Mouse (Mus musculus): ENCODE measurements around the gene Stk32c. TPM values are rescaled to one million over a fixed set of nuclear protein-coding genes. Genes with fewer than 3 reads are reported as not detected.

The Stk32c gene
- total and polyA plus RNA-seq, 3 experiments, result 0.21 TPM; not detected in 2

DNA sequence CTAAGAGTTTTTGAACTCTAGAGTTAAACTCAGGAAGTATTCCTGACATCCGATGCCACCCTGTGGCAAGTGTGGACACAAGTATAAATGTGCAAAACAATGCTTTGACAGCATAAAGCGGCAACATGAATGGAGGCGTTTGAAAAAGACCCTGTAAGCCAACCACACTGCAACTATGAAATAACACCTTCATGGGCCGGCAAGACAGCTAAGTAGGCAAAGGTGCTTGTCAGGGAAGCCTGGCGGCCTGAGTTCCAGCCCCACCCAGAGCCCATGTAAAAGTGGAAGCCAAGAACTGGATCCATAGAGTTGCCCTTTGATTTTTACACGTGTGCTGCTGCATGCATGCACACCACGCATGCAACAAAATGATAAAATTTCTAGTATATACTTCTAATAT is 3.9 kb upstream of the Stk32c start:
- Histone ChIP-seq H3K4me3 (ENCODE audit: control insufficient read depth in 1 of 2, insufficient read depth in 1 of 2, low read depth in 2 of 2, low read length in 2 of 2) (no peak overlapping the region), H3K27me3 (ENCODE audit: control insufficient read depth in 1 of 2, insufficient read depth in 2 of 2, low read length in 2 of 2) (no peaks in the 10 kb centered on the region; a peak in 1 of 4 replicates), H3K27ac (ENCODE audit: control insufficient read depth, low read depth, low read length) (no peak overlapping the region), H3K79me2 (ENCODE audit: control insufficient read depth, insufficient read depth, low read length, poor library complexity) (no peaks in the 10 kb centered on the region; the same call in 1 of the 2 replicates), H3K36me3 (ENCODE audit: control insufficient read depth in 1 of 2, insufficient read depth in 2 of 2, low read length in 2 of 2) (peaks cover 0 to 4% of the 10 kb centered on the region in 2 experiments; a peak in 1 of 4 replicates), H3K9me3 (replicated peaks; ENCODE audit: insufficient read depth, low read length) (no peaks in the 10 kb centered on the region), H3K9ac (ENCODE audit: control insufficient read depth, low read depth, low read length, poor library complexity, severe bottlenecking) (no peak overlapping the region), H3K4me1 (ENCODE audit: control insufficient read depth in 1 of 2, insufficient read depth in 2 of 2, low read length in 2 of 2) (peaks cover 0 to 5% of the 10 kb centered on the region in 2 experiments; a peak in 3 of 4 replicates)
- DNase-seq (ENCODE audit: low read depth, low spot score), result no peak
- TF ChIP-seq ZNF384 (IDR thresholded peaks at IDR 0.05; ENCODE audit: low read depth, low read length) (no peak), MYC (IDR thresholded peaks at IDR 0.05; ENCODE audit: low read depth, low read length) (no peak), MAZ (IDR thresholded peaks at IDR 0.05; ENCODE audit: low read depth, low read length) (no peak)

DNA sequence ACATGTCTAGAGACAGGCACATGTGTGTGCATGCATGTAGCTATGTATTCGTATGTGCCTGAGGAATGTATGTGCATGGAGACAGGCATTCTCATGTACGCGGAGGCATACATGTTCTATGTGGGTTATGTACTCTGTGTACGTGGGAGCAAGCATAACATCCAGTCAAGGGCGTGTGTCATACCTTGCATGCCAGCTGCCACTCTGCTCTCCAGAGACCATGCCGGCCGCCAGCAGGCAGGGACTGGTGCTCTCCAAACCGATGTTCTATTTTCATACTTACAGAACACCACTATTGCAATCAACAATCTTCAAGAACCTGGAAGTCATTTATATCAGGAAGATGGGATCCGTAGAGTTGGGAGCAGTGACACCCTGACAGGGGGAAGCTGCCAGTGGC is 3.4 kb upstream of the Stk32c start:
- no peak overlapping the region for H3K9ac ChIP-seq (ENCODE audit: control insufficient read depth, low read depth, low read length, poor library complexity, severe bottlenecking)
- H3K36me3 ChIP-seq (ENCODE audit: control insufficient read depth in 1 of 2, insufficient read depth in 2 of 2, low read length in 2 of 2), result peaks cover 0 to 4% of the 10 kb centered on the region in 2 experiments; a peak in 1 of 4 replicates
- peaks cover 0 to 5% of the 10 kb centered on the region in 2 experiments; a peak in 3 of 4 replicates for H3K4me1 ChIP-seq (ENCODE audit: control insufficient read depth in 1 of 2, insufficient read depth in 2 of 2, low read length in 2 of 2)
- no peaks in the 10 kb centered on the region; the same call in 1 of the 2 replicates for H3K79me2 ChIP-seq (ENCODE audit: control insufficient read depth, insufficient read depth, low read length, poor library complexity)
- H3K9me3 ChIP-seq (replicated peaks; ENCODE audit: insufficient read depth, low read length), result no peaks in the 10 kb centered on the region
- H3K27me3 ChIP-seq (ENCODE audit: control insufficient read depth in 1 of 2, insufficient read depth in 2 of 2, low read length in 2 of 2), result no peaks in the 10 kb centered on the region; a peak in 1 of 4 replicates
- H3K27ac ChIP-seq (ENCODE audit: control insufficient read depth, low read depth, low read length), result no peak overlapping the region
- TF ChIP-seq SIN3A (IDR thresholded peaks at IDR 0.05; ENCODE audit: low read length) (no peak), MXI1 (IDR thresholded peaks at IDR 0.05; ENCODE audit: low read depth, low read length) (no peak), UBTF (IDR thresholded peaks at IDR 0.05; ENCODE audit: borderline replicate concordance, insufficient read depth, low read depth, low read length) (no peak), ZKSCAN1 (IDR thresholded peaks at IDR 0.05; ENCODE audit: low read depth, low read length) (no peak), GABPA (IDR thresholded peaks at IDR 0.05; ENCODE audit: low read depth, low read length) (no peak), GATA1 (IDR thresholded peaks at IDR 0.05; ENCODE audit: low read depth, low read length) (no peak), TBP (IDR thresholded peaks at IDR 0.05; ENCODE audit: low read depth, low read length) (no peak), ELF1 (IDR thresholded peaks at IDR 0.05; ENCODE audit: low read depth, low read length) (no peak), MYB (IDR thresholded peaks at IDR 0.05; ENCODE audit: low read depth, low read length) (no peak), TAL1 (IDR thresholded peaks at IDR 0.05; ENCODE audit: low read length) (no peak), HCFC1 (IDR thresholded peaks at IDR 0.05; ENCODE audit: low read depth, low read length) (no peak), EP300 (IDR thresholded peaks at IDR 0.05; ENCODE audit: low read depth in 1 of 2, low read length in 2 of 2) (no peak), POLR2AphosphoS5 (IDR thresholded peaks at IDR 0.05; ENCODE audit: borderline replicate concordance, low read depth, low read length) (no peak)
- no peak for DNase-seq (ENCODE audit: low read depth, low spot score)
- no peak overlapping the region for H3K4me3 ChIP-seq (ENCODE audit: control insufficient read depth in 1 of 2, insufficient read depth in 1 of 2, low read depth in 2 of 2, low read length in 2 of 2)

Measured in MEL (cell line).